Mouse (Mus musculus): ENCODE measurements around the gene Birc5. TPM values are rescaled to one million over a fixed set of nuclear protein-coding genes. Genes with fewer than 3 reads are reported as not detected.
A peak's percentile ranks its signal among the peaks of the same experiment; 100 is the strongest.

Birc5 gene
- polyA plus RNA-seq, 1 experiment from 2014 or later = 287 TPM

DNA sequence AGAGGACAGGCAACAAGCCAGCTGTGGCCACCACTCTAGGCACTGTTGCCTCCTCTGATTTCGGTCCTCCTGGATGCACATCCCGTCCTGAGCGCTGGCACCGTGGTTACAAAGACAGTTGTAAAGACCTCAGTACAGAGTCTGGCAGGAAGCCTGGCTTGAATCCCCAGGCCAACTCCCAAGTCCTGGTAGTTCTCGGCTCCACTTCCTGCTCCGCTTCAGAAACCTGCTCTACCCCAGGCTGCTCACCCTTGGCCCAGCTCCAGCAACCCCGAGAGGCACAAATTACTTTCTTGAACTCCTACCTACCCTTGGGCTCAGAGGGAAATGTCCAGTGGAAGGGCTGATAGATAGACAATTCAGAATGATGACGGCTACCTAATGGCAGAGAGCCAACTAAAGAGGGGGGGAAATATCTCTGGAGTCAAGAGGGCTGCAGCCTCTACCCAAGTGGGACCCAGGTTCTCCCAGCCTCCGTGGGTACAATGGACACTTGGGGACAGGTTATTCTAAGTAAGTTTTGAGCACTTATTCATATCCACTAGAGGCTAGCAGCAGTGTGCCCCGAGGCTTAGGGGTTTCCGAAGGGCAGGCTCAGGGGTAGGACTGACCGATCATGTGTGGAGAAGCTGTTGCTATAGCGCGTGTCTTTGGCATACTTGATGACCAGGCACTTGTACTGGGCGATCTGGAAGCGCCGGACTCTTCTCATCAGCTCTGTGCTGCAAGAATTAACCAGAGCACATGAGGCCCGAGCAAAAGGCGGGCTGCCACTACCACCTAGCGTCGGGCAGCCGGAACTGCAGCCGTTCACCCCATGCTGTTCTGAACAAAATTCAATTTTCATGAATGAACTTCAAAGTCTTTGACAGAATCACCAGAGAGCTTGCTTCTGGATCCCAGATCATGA lies 24.7 kb upstream of the Birc5 start:
- H3K9me3 ChIP-seq (ENCODE audit: control insufficient read depth, low read length) = no peaks in the 10 kb centered on the region
- H3K4me2 ChIP-seq (ENCODE audit: low read depth) = peak overlapping the region; percentile 83
- peak overlapping the region; percentile 50 for H3K9ac ChIP-seq (ENCODE audit: low read length)
- H3K4me3 ChIP-seq (ENCODE audit: low read depth, low read length) = peak overlapping the region; percentile 65
- H3K27me3 ChIP-seq (ENCODE audit: control insufficient read depth, insufficient read depth, low read length) = no peaks in the 10 kb centered on the region
- WGBS = 29% methylated on average over 23 of the region's 23 CpGs
- peak; percentile 69 for ATAC-seq (ENCODE audit: insufficient read depth, low FRiP score, low TSS enrichment)
- H3K36me3 ChIP-seq (ENCODE audit: control insufficient read depth, insufficient read depth, low read length) = no peaks in the 10 kb centered on the region
- H3K27ac ChIP-seq (ENCODE audit: low read depth, low read length) = no peak overlapping the region
- DNase-seq (ENCODE audit: low spot score) = peak; percentile 86
- H3K4me1 ChIP-seq (ENCODE audit: control insufficient read depth, insufficient read depth, low read length) = peaks cover 19% of the 10 kb centered on the region

- DNase-seq (ENCODE audit: low spot score) (peak; percentile 85), ATAC-seq (ENCODE audit: insufficient read depth, low FRiP score, low TSS enrichment) (peak; percentile 55; the same call in 1 of the 2 replicates)
- Histone ChIP-seq H3K4me3 (ENCODE audit: low read depth, low read length) (peak within 1 kb of the TSS; percentile 65), H3K27me3 (ENCODE audit: control insufficient read depth, insufficient read depth, low read length) (no peaks in the 10 kb centered on the region), H3K4me2 (ENCODE audit: low read depth) (peak within 1 kb of the TSS; percentile 83), H3K36me3 (ENCODE audit: control insufficient read depth, insufficient read depth, low read length) (no peaks in the 10 kb centered on the region), H3K9ac (ENCODE audit: low read length) (peak within 1 kb of the TSS; percentile 82), H3K27ac (ENCODE audit: low read depth, low read length) (peak within 1 kb of the TSS; percentile 86), H3K4me1 (ENCODE audit: control insufficient read depth, insufficient read depth, low read length) (peaks cover 19% of the 10 kb centered on the region), H3K9me3 (ENCODE audit: control insufficient read depth, low read length) (no peaks in the 10 kb centered on the region)
- under 1% methylated on average over 33 of the region's 34 CpGs for WGBS
Observed at GRCm38 (mm10) chr11:117825333-117826101, 23.5 kb upstream of the Birc5 start, which contains the start of the genes Afmid and Tk1. Gene Afmid (plus strand): TSS chr11:117825924. Gene Tk1 (minus strand): TSS chr11:117826092.

DNA sequence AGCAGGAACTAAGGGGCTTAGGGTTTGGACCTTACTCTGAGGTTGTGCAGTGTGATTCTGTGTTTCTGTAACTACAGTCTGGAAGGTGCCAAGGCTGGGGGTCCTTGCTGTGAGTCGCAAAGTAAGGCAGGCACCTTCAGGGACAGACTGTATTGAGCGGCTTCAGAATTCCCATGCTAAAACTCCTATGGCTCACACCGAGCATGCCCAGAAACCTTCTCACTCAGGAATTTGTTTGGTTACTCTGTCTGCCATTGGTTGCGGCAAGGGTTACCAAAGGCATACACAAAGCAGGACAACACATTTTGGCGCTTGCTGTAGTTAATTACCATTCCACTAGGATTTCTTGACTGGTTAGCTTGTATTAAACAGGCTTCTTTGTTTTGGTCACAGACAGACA lies 22.9 kb upstream of the Birc5 start:
- WGBS = 17% methylated on average over 5 of the region's 5 CpGs
- no peaks in the 10 kb centered on the region for H3K9me3 ChIP-seq (ENCODE audit: control insufficient read depth, low read length)
- peak overlapping the region; percentile 83 for H3K4me2 ChIP-seq (ENCODE audit: low read depth)
- peaks cover 19% of the 10 kb centered on the region for H3K4me1 ChIP-seq (ENCODE audit: control insufficient read depth, insufficient read depth, low read length)
- peak overlapping the region; percentile 65 for H3K4me3 ChIP-seq (ENCODE audit: low read depth, low read length)
- no peak for DNase-seq (ENCODE audit: low spot score)
- H3K27ac ChIP-seq (ENCODE audit: low read depth, low read length) = 0 out of 2 replicates have a peak overlapping the region, but pooled peaks have one; percentile 46
- H3K27me3 ChIP-seq (ENCODE audit: control insufficient read depth, insufficient read depth, low read length) = no peaks in the 10 kb centered on the region
- peak overlapping the region; percentile 82 for H3K9ac ChIP-seq (ENCODE audit: low read length)
- 0 out of 2 replicates have a peak, but pooled peaks have one; percentile 28 for ATAC-seq (ENCODE audit: insufficient read depth, low FRiP score, low TSS enrichment)
- no peaks in the 10 kb centered on the region for H3K36me3 ChIP-seq (ENCODE audit: control insufficient read depth, insufficient read depth, low read length)

GRCm38 (mm10) chr11:117826916-117827315 lies 22.1 kb upstream of the Birc5 start:
- no peak overlapping the region for H3K27ac ChIP-seq (ENCODE audit: low read depth, low read length)
- H3K9ac ChIP-seq (ENCODE audit: low read length) = no peak overlapping the region
- no peaks in the 10 kb centered on the region for H3K9me3 ChIP-seq (ENCODE audit: control insufficient read depth, low read length)
- no peak for DNase-seq (ENCODE audit: low spot score)
- WGBS = 73% methylated on average over 8 of the region's 8 CpGs
- H3K36me3 ChIP-seq (ENCODE audit: control insufficient read depth, insufficient read depth, low read length) = no peaks in the 10 kb centered on the region
- no peak for ATAC-seq (ENCODE audit: insufficient read depth, low FRiP score, low TSS enrichment)
- H3K4me2 ChIP-seq (ENCODE audit: low read depth) = no peak overlapping the region
- no peak overlapping the region for H3K4me3 ChIP-seq (ENCODE audit: low read depth, low read length)
- H3K4me1 ChIP-seq (ENCODE audit: control insufficient read depth, insufficient read depth, low read length) = peaks cover 19% of the 10 kb centered on the region
- H3K27me3 ChIP-seq (ENCODE audit: control insufficient read depth, insufficient read depth, low read length) = no peaks in the 10 kb centered on the region

GRCm38 (mm10) chr11:117827386-117827785 lies 21.7 kb upstream of the Birc5 start:
- Histone ChIP-seq H3K4me3 (ENCODE audit: low read depth, low read length) (no peak overlapping the region), H3K27ac (ENCODE audit: low read depth, low read length) (no peak overlapping the region), H3K9ac (ENCODE audit: low read length) (no peak overlapping the region), H3K4me2 (ENCODE audit: low read depth) (no peak overlapping the region), H3K9me3 (ENCODE audit: control insufficient read depth, low read length) (no peaks in the 10 kb centered on the region), H3K4me1 (ENCODE audit: control insufficient read depth, insufficient read depth, low read length) (peaks cover 23% of the 10 kb centered on the region), H3K36me3 (ENCODE audit: control insufficient read depth, insufficient read depth, low read length) (no peaks in the 10 kb centered on the region), H3K27me3 (ENCODE audit: control insufficient read depth, insufficient read depth, low read length) (no peaks in the 10 kb centered on the region)
- DNase-seq (ENCODE audit: low spot score) (no peak), ATAC-seq (ENCODE audit: insufficient read depth, low FRiP score, low TSS enrichment) (no peak)
- WGBS = 46% methylated on average over 3 of the region's 3 CpGs

DNA sequence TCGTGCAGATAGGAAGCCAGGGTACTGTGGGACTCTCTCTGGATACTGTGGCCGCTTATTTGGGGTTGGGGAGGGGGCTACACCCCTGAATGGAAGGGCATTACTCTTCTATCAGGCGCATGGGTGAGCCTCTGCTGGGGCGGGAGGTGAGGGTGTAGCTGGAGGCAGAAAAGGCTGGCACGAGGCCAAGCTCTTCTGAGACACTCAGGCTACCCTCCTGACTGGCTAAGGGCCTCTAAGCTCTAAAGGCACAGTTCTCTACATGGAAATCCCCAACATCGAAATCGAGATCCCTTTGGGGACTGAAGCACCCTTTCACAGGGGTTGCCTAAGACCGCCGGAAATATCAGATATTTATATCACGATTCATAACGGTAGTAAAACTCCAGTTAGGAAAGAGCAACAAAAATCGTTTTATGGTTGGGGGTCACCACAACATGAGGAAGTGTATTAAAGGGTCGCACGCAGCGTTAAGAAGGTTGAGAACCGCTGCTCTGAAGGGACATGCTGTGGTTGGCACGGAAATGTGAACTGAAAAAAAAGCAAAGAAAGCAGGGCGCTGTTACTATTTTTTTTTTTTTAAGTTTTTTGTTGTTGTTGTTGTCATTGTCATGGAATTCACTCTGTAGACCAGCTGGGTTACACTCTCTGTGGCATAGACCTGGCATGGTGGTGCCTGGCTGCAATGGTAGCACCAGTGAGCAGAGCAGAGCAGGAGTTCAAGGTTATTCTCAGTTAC lies 20.7 kb upstream of the Birc5 start:
- no peak for DNase-seq (ENCODE audit: low spot score)
- H3K27ac ChIP-seq (ENCODE audit: low read depth, low read length) = no peak overlapping the region
- H3K36me3 ChIP-seq (ENCODE audit: control insufficient read depth, insufficient read depth, low read length) = no peaks in the 10 kb centered on the region
- no peak for ATAC-seq (ENCODE audit: insufficient read depth, low FRiP score, low TSS enrichment)
- no peaks in the 10 kb centered on the region for H3K27me3 ChIP-seq (ENCODE audit: control insufficient read depth, insufficient read depth, low read length)
- no peak overlapping the region for H3K4me3 ChIP-seq (ENCODE audit: low read depth, low read length)
- no peak overlapping the region for H3K4me2 ChIP-seq (ENCODE audit: low read depth)
- 90% methylated on average over 18 of the region's 18 CpGs for WGBS
- peaks cover 26% of the 10 kb centered on the region for H3K4me1 ChIP-seq (ENCODE audit: control insufficient read depth, insufficient read depth, low read length)
- H3K9ac ChIP-seq (ENCODE audit: low read length) = no peak overlapping the region
- H3K9me3 ChIP-seq (ENCODE audit: control insufficient read depth, low read length) = no peaks in the 10 kb centered on the region

DNA sequence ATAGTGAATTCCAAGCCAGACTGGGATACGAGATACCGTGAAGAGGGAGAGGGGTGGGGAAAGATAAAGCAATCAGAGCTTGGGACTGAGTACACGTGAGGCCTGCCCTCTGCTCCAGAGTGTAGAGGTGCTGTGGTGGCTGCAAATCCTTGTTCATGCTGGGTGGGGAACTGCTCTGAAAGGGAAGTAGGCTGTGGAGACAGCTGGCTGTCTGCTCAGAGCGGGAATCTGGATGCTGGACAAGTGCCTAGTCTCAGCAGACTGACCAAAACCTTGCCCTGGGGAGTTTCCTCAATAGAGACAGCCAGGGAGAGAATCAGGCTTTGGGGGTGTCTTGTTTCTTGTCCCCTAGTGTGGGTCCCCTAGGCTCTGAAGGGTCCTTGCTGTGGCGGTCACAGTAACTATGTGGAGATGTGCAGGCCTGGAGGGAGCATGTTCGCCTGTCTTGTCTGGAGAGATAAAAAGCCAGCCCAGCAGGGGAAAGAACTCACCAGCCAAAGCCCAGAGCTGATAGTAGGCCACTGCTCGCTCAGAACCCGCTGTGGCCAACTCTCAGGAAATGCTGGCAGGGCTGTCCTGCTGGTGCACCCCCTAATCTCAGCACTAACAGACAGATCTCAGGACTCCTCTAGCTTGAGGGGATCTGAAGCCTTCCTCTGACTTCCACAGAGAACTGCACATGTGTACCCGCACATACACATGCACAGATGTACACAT lies 20.0 kb upstream of the Birc5 start:
- DNase-seq (ENCODE audit: low spot score) (no peak), ATAC-seq (ENCODE audit: insufficient read depth, low FRiP score, low TSS enrichment) (no peak)
- Histone ChIP-seq H3K27ac (ENCODE audit: low read depth, low read length) (no peak overlapping the region), H3K36me3 (ENCODE audit: control insufficient read depth, insufficient read depth, low read length) (no peaks in the 10 kb centered on the region), H3K9ac (ENCODE audit: low read length) (no peak overlapping the region), H3K4me3 (ENCODE audit: low read depth, low read length) (no peak overlapping the region), H3K27me3 (ENCODE audit: control insufficient read depth, insufficient read depth, low read length) (no peaks in the 10 kb centered on the region), H3K4me1 (ENCODE audit: control insufficient read depth, insufficient read depth, low read length) (peaks cover 25% of the 10 kb centered on the region), H3K4me2 (ENCODE audit: low read depth) (no peak overlapping the region), H3K9me3 (ENCODE audit: control insufficient read depth, low read length) (no peaks in the 10 kb centered on the region)
- 72% methylated on average over 9 of the region's 9 CpGs for WGBS

Data from neural tube, embryonic 11.5 days (tissue).